Mouse (Mus musculus): ENCODE results near the gene Gm13078. TPM values are rescaled to one million over a fixed set of nuclear protein-coding genes. Genes with fewer than 3 reads are reported as not detected.

Gene Gm13078
- not detected in 2 replicates for polyA plus RNA-seq (2012; rRNA removed)

DNA sequence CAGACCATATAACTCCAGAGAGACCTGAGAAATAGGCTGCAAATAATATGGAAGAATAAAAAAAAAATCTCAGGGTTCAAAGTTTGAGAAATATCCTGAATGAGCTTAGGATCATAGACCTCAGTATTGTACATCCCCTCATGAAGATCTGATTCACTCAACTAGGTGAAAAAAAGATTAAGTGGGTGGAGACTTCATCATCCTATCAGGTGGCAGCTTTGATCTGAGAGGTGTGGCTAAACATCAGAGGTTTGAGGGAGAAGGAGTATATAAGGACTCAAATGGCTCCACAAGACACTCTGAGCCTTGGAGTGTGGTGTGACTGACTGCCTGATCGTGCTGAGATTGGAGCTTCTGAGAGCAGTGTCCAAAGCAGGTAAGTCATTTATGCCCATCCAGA lies at the start of gene Gm13078:
Gene Gm13078, plus strand, starts transcription at position 301 of the 400 bp plus-strand sequence.

DNA sequence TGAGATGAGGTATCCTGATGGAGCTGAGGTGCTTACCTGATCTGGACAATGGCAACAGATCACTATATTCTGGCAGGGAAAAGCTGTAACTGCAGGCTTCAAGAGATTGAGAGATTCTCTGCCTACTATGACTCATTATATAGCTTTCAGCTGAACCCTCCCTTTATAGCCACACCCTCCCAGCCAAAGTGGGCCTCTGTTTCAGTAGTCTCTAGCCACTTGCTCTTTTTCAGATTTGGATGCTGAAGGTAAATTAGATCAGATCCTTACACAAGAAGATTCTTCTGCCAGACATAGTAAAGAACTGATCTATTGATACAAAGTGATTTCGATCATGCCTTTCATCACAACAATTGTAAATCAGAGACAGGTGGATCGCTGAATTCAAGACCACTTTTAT lies 16.6 kb upstream of the Gm13078 start, which contains the start of gene Gm13089:
Gene Gm13089, minus strand, starts transcription at position 101 of the 400 bp plus-strand sequence.

Other genes starting within 250 kb of the Gm13078 start
- gene Gm13043, start 208.1 kb upstream of the Gm13078 start, polyA plus RNA-seq (2012; rRNA removed) = not detected in 2 replicates
- not detected in 2 replicates for gene Gm13040, start 183.5 kb upstream of the Gm13078 start, polyA plus RNA-seq (2012; rRNA removed)
- not detected in 2 replicates for gene BC080695, start 167.8 kb upstream of the Gm13078 start, polyA plus RNA-seq (2012; rRNA removed)
- not detected in 2 replicates for gene Gm13057, start 167.7 kb upstream of the Gm13078 start, polyA plus RNA-seq (2012; rRNA removed)
- gene Gm13083, start 104.5 kb upstream of the Gm13078 start, polyA plus RNA-seq (2012; rRNA removed) = not detected in 2 replicates
- not detected in 2 replicates for gene Gm13088, start 62.2 kb upstream of the Gm13078 start, polyA plus RNA-seq (2012; rRNA removed)
- gene Gm13089, start 16.7 kb upstream of the Gm13078 start, polyA plus RNA-seq (2012; rRNA removed) = not detected in 2 replicates
- not detected in 2 replicates for gene Gm13023, start 69.9 kb downstream of the Gm13078 start, polyA plus RNA-seq (2012; rRNA removed)
- not detected in 2 replicates for gene Gm13084, start 96.6 kb downstream of the Gm13078 start, polyA plus RNA-seq (2012; rRNA removed)
- not detected in 2 replicates for gene Gm13103, start 127.0 kb downstream of the Gm13078 start, polyA plus RNA-seq (2012; rRNA removed)
- not detected in 2 replicates for gene Pramef6, start 180.9 kb downstream of the Gm13078 start, polyA plus RNA-seq (2012; rRNA removed)
- gene Pramef25, start 231.6 kb downstream of the Gm13078 start, polyA plus RNA-seq (2012; rRNA removed) = not detected in 2 replicates
- gene Gm13101, start 247.5 kb downstream of the Gm13078 start, polyA plus RNA-seq (2012; rRNA removed) = not detected in 2 replicates

Measured in central nervous system, embryonic 18 days (tissue).